Mouse (Mus musculus) lung, postnatal 25 days (tissue): Measurements from ENCODE around the gene Eef1akmt1.

ENCODE experiments used
- DNase-seq: peaks from one replicate; pipeline ENCODE4 v3.0.0; 2022; ENCODE audit warnings: low spot score

The Eef1akmt1 gene

GRCm38 (mm10) chr14:57523762-57524161, 47.6 kb downstream of the Eef1akmt1 start:
- no peak for DNase-seq

- DNase-seq: no peak
These were observed 54.4 kb downstream of the Eef1akmt1 start for GRCm38 (mm10) chr14:57517001-57517400.

- no peak for DNase-seq
These were observed 56.2 kb downstream of the Eef1akmt1 start for GRCm38 (mm10) chr14:57515156-57515762.

GRCm38 (mm10) chr14:57509554-57509953, 61.9 kb downstream of the Eef1akmt1 start:
- DNase-seq: peak; percentile 76

GRCm38 (mm10) chr14:57503729-57504128, 67.7 kb downstream of the Eef1akmt1 start:
- DNase-seq: no peak
